Comparison of ENCODE assay signal across 10 mouse cellular contexts in the genomic region with DNA sequence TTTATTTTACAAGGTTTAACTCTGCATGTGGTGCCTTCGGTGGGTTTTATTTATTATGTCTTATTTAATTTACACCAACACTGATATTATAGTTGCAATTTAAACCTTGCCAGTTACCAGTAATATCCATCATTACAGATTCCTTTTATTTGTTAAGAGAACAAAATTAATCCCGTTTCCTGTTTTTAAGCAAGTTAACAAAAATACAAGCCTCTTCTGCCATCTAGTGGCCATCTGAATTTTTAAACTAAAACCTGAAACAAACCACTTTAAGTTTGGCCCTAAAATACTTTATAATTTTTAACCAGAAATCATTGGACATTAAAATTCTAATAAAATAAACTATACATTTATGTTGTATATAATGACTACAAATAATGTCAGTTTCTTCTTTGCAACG.
A peak's percentile ranks its signal among the peaks of the same experiment; 100 is the strongest.
DNase-seq lines count a peak whose midpoint lies in the region; ATAC-seq and TF ChIP-seq lines count a peak whose summit lies in the region.
"Had no signal": no experiment of that assay in that cellular context is flagged by ENCODE, and none has a peak within 500 bp of the region (broad histone marks: within the 10 kb centered on the region; RNA-seq: fewer than 3 reads in every experiment).

No protein-coding gene starts in this region.

- 29% methylated on average over 3 of the region's 3 CpGs for WGBS in intestine, postnatal 0 days
- WGBS in intestine, embryonic 16.5 days = 27% methylated on average over 3 of the region's 3 CpGs
- WGBS in cerebellum, adult 2 months = 50% methylated on average over 3 of the region's 3 CpGs

- no peak for ATAC-seq in intestine, postnatal 0 days
- no peak for ATAC-seq in intestine, embryonic 16.5 days

- H3K27ac ChIP-seq in intestine, postnatal 0 days (ENCODE audit: low read depth, low read length) = no peak overlapping the region
- H3K27ac ChIP-seq in intestine, embryonic 16.5 days (ENCODE audit: low read length) = no peak overlapping the region
- H3K27ac ChIP-seq in cerebellum, adult 2 months (ENCODE audit: insufficient read depth, low read length) = no peak overlapping the region
- H3K27ac ChIP-seq: neural tube, embryonic 12.5 days had no signal

- no peak overlapping the region for H3K4me3 ChIP-seq in intestine, postnatal 0 days (ENCODE audit: low read depth, low read length)
- no peak overlapping the region for H3K4me3 ChIP-seq in intestine, embryonic 16.5 days (ENCODE audit: low read length)
- no peak overlapping the region for H3K4me3 ChIP-seq in cerebellum, adult 2 months (replicated peaks; ENCODE audit: insufficient read depth, low read depth, low read length)
- H3K4me3 ChIP-seq: neural tube, embryonic 12.5 days had no signal

- no peak overlapping the region for H3K4me2 ChIP-seq in intestine, postnatal 0 days (replicated peaks; ENCODE audit: low read depth)
- H3K4me2 ChIP-seq in intestine, embryonic 16.5 days (ENCODE audit: low read depth, low read length) = no peak overlapping the region
- H3K4me2 ChIP-seq: neural tube, embryonic 12.5 days had no signal

- no peaks in the 10 kb centered on the region for H3K9me3 ChIP-seq in intestine, postnatal 0 days (ENCODE audit: control insufficient read depth)
- no peaks in the 10 kb centered on the region for H3K9me3 ChIP-seq in intestine, embryonic 16.5 days (ENCODE audit: control insufficient read depth, low read length)
- H3K9me3 ChIP-seq: neural tube, embryonic 12.5 days had no signal

- peak; percentile 23 for DNase-seq in CD4-positive helper T cell, adult 2 months (ENCODE audit: low read depth, low spot score)
- peak; percentile 47 for DNase-seq in MN1 (ENCODE audit: low spot score)
- DNase-seq in induced T-regulatory cell, adult 2 months (ENCODE audit: low read depth) = peak; percentile 55
- no peak for DNase-seq in adrenal gland, postnatal 4 days (ENCODE audit: low spot score in 2 of 2)
- DNase-seq in B cell, adult 2 months = no peak
- DNase-seq in cerebellum, adult 2 months = no peak
- DNase-seq: thymus, postnatal 25 days had no signal

- H3K27me3 ChIP-seq in intestine, postnatal 0 days (replicated peaks; ENCODE audit: control insufficient read depth, insufficient read depth, low read length) = no peaks in the 10 kb centered on the region
- no peaks in the 10 kb centered on the region for H3K27me3 ChIP-seq in intestine, embryonic 16.5 days (replicated peaks; ENCODE audit: control insufficient read depth, insufficient read depth, low read length)
- no peaks in the 10 kb centered on the region for H3K27me3 ChIP-seq in cerebellum, adult 2 months (ENCODE audit: control insufficient read depth, insufficient read depth, low read length)
- H3K27me3 ChIP-seq: neural tube, embryonic 12.5 days had no signal

- H3K4me1 ChIP-seq in intestine, postnatal 0 days (replicated peaks; ENCODE audit: control insufficient read depth, insufficient read depth, low read length) = no peaks in the 10 kb centered on the region
- H3K4me1 ChIP-seq in intestine, embryonic 16.5 days (ENCODE audit: control insufficient read depth, insufficient read depth, low read length) = no peaks in the 10 kb centered on the region
- H3K4me1 ChIP-seq in cerebellum, adult 2 months (ENCODE audit: control insufficient read depth, insufficient read depth, low read length) = no peaks in the 10 kb centered on the region
- H3K4me1 ChIP-seq: neural tube, embryonic 12.5 days had no signal

- no peaks in the 10 kb centered on the region for H3K36me3 ChIP-seq in intestine, postnatal 0 days (ENCODE audit: control insufficient read depth, insufficient read depth)
- no peaks in the 10 kb centered on the region for H3K36me3 ChIP-seq in intestine, embryonic 16.5 days (ENCODE audit: control insufficient read depth, insufficient read depth, low read length)
- H3K36me3 ChIP-seq: neural tube, embryonic 12.5 days had no signal

- peak; percentile 62 for TF ChIP-seq CTCF in intestine, postnatal 0 days (IDR thresholded peaks at IDR 0.05; ENCODE audit: low read depth)
- TF ChIP-seq CTCF in cerebellum, adult 2 months (IDR thresholded peaks at IDR 0.05; ENCODE audit: borderline replicate concordance, insufficient read depth, low read depth, low read length) = no peak

- no peak overlapping the region for H3K9ac ChIP-seq in intestine, postnatal 0 days (ENCODE audit: low read depth, low read length)
- no peak overlapping the region for H3K9ac ChIP-seq in intestine, embryonic 16.5 days (ENCODE audit: low read depth, low read length)
- H3K9ac ChIP-seq: neural tube, embryonic 12.5 days had no signal

- no peak for TF ChIP-seq POLR2A in cerebellum, adult 2 months (IDR thresholded peaks at IDR 0.05; ENCODE audit: borderline replicate concordance, insufficient read depth, low read length)

Comparison
In these comparisons a context has a peak if more than half of its experiments do, and no peak if none do; other contexts are left out.
1. DNase-seq: peak in CD4-positive helper T cell, adult 2 months (single experiment), MN1 (single experiment) and induced T-regulatory cell, adult 2 months (single experiment); none in adrenal gland, postnatal 4 days (0 of 2), B cell, adult 2 months (0 of 2) and cerebellum, adult 2 months (0 of 2).